Mouse (Mus musculus) sigmoid colon, adult 10 weeks (tissue): ENCODE results near the gene Osbpl2. TPM values are rescaled to one million over a fixed set of nuclear protein-coding genes. Genes with fewer than 3 reads are reported as not detected.

Experiments used
- polyA plus RNA-seq: library from polyadenylated mRNA; stranded (reverse); fragments of 350-450 nt; fragmentation: Illumina TruSeq; extraction: RNeasy Lipid Tissue Mini Kit (QIAGEN cat#74804); gene quantifications from one replicate; pipeline ENCODE4 v1.2.3, GENCODE M21; 2014; ENCODE audit warnings: low read depth, low replicate concordance

Gene Osbpl2
- polyA plus RNA-seq = 148 TPM

DNA sequence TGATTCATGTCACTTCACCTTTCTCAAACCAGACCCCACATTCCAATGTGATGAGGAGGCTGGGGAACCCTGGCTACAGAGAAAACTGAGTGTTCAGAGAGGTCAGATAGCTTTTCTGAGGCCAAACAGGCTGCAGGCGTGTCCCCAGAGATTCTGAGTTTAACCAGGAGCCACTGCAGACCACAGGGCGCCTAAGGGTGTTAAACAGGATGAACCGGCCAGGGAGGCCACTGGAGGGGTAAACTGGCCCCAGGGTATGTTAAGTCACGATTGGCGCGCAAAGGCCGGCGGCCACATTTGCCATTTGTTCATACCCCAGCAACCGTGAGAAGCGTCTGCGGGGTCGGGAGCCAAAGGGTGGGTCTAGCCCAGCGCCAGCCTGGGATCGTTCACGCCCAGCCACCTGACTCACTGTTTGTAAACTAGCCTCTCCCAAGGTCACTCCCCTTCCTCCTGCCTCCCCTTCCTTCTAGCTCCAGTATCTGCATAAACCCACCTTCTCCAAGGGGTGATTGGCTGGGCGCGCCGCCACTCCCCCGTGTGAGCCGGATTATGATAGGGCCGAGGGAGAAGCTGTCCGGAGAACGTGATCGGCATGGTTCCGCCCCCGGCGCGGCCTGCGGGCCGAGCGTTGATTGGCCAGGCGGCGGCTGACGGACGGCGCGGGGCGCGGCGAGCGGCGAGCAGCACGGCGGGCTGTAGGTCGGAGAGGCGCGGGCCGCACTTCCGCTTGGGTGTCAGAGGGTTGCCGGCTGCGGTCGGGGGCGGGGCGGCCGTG lies at the start of gene Osbpl2:
Osbpl2 (plus strand) TSS at position 646 of the 778 bp plus-strand sequence.

DNA sequence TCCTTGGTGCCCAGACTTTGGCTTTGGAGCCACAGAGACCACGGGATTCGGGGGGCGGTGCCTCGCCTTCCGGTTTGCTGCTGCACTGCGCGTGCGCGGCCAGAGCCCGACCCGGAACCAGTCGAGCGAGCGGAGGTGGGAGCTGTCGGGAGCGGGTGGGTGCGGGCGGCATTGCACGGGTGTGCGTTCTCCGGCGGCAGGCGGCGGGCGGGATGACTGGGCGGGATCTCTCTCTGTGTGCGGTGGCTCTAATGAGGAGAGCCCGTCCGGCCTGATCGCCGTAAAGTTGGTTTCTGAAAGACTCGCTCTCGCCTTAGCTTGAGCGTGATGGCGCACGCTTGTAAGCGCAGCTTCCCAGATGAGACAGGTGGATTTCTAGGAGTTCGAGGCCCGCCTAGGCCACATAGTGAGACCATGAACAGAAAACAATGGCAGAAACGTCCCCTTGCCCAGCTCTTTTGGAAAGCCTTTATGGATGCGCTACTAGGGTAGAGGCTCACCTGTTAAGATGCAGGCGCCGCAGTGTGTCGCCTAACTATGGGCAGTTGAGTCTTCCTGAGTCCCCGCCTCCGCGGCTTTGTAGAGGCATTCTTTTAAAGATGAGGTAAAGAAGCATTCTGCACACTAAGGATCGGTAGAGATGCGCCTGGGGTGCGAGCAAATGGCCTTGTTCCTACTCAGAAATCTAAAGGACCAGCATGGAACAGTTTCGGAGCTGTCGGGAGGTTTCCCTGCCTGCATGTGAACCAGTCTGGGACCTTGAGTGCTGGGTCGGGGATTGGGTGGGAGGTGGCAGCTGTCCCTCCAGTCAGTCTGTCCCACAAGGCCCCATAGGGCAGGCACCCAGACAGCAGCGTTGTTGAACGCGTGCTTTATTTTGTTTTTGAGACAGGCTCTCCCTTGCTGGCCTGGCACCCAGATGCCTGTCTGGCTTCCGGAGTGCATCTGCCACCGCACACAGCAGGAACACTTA lies 48.3 kb upstream of the Osbpl2 start, which contains the start of gene Mtg2:
Mtg2 (plus strand) TSS at position 108 of the 973 bp plus-strand sequence.

DNA sequence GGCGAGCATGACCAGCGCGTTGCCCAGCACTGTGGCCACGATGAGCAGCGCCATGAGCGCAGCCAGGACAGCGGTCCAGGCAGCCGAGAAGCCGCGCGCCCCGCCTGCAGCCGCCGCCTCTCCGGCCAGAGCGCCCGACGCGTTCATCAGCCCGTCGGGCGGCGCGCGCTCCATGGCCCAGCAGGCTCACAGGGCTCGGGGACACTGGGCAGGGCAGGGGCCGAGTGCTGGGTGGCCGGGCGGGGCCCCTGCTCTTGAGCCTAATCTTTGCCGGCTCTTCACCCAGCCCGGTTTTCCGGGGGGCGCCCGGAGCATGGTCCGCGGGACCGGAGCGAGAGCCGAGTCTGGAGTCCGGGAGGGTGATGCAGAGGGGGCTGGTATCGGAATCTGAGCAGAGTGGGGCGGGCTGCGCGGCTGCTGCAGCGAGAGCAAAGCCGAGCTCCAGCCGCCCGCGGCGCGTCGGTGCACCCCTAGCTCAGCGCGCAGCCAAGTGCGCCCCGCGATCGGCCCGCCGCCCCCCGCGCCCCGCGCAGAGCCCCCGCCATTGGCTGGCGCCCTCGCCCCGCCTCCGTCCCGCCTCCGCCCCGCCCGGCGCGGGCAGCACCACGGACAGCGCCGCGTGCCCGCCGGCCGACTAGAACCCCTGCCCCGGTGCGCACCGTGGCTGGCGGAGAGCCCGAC lies 15.0 kb upstream of the Osbpl2 start, which contains the start of gene Hrh3:
Hrh3 (minus strand) TSS at position 511 of the 681 bp plus-strand sequence.

DNA sequence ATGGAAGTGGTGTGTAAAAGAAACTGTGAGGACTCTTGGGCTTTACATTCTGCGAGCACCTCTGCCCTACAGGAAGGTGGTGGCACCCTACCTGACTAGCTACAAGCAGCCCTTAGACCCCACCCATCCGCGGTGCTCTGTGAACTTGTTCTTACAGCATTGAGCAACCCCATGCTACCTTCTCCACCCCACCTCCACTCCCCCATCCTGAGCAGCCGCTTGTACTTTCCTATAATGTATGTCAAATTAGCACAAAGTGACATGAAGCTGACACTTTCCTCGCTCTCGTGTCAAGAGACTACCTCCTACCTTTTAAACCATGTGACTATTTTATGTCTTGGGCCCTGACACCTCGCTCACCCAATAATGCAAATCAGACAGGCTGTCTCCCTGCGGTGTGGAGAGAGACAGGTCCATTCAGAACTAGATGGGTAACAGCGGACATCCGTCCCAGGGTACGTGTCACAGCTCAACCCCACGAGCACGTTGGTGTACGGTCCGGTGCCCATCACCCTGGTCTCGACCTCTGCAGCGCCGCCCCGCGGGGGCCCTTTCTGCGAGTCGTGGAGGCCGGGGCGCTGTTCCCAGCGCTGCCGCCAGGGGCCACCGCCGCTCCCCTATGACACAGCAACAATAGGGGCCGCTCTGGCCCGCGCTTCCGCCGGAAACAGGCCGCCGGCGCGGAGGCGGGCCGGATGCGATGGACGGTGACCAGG lies 51.9 kb downstream of the Osbpl2 start, which contains the start of gene Adrm1:
Adrm1 (plus strand) TSS at position 680 of the 716 bp plus-strand sequence.

Other genes with a start within 250 kb of the Osbpl2 start
- gene Taf4, start 142.7 kb upstream of the Osbpl2 start, polyA plus RNA-seq = 26.7 TPM
- 44.6 TPM for gene Lsm14b, start 94.3 kb upstream of the Osbpl2 start, polyA plus RNA-seq
- 58.1 TPM for gene Psma7, start 76.9 kb upstream of the Osbpl2 start, polyA plus RNA-seq
- gene Ss18l1, start 76.8 kb upstream of the Osbpl2 start, polyA plus RNA-seq = 9.6 TPM
- 2.1 TPM for gene Mtg2, start 48.7 kb upstream of the Osbpl2 start, polyA plus RNA-seq
- not detected for gene Hrh3, start 14.8 kb upstream of the Osbpl2 start, polyA plus RNA-seq
- 9.0 TPM for gene Adrm1, start 52.2 kb downstream of the Osbpl2 start, polyA plus RNA-seq
- 6.2 TPM for gene Lama5, start 106.6 kb downstream of the Osbpl2 start, polyA plus RNA-seq
- 220 TPM for gene Rps21, start 138.1 kb downstream of the Osbpl2 start, polyA plus RNA-seq
- 12.5 TPM for gene Cables2, start 154.2 kb downstream of the Osbpl2 start, polyA plus RNA-seq
- not detected for gene Rbbp8nl, start 170.6 kb downstream of the Osbpl2 start, polyA plus RNA-seq
- not detected for gene Gata5, start 215.4 kb downstream of the Osbpl2 start, polyA plus RNA-seq